Mouse (Mus musculus): ENCODE results near the gene Olfr1391. TPM values are rescaled to one million over a fixed set of nuclear protein-coding genes. Genes with fewer than 3 reads are reported as not detected.
"Not testable (repeated sequence)": the region's sequence is repeated elsewhere in the genome, so short reads cannot be mapped to it uniquely, and the experiment has no call there.

The Olfr1391 gene
- polyA plus RNA-seq (2015; fragmentation: Nextera tagmentation; extraction: Ambion mirVana) = not detected in 2 replicates

- no peak for ATAC-seq
- Histone ChIP-seq H3K9ac (ENCODE audit: low read depth, low read length) (no peak within 1 kb of the TSS), H3K27ac (ENCODE audit: low read length) (no peak within 1 kb of the TSS), H3K4me3 (ENCODE audit: low read length) (no peak within 1 kb of the TSS), H3K9me3 (ENCODE audit: control insufficient read depth, low read length) (no peaks in the 10 kb centered on the region), H3K4me2 (ENCODE audit: low read depth, low read length) (no peak within 1 kb of the TSS), H3K27me3 (replicated peaks; ENCODE audit: control insufficient read depth, insufficient read depth, low read length) (no peaks in the 10 kb centered on the region), H3K4me1 (ENCODE audit: control insufficient read depth, insufficient read depth, low read length) (no peaks in the 10 kb centered on the region), H3K36me3 (ENCODE audit: control insufficient read depth, insufficient read depth, low read length) (no peaks in the 10 kb centered on the region)
- WGBS = 69% methylated on average over 2 of the region's 2 CpGs
Observed at GRCm38 (mm10) chr11:49322442-49322841, at the start of gene Olfr1391. Gene Olfr1391, plus strand, starts transcription at chr11:49322742.

- no peaks in the 10 kb centered on the region for H3K27me3 ChIP-seq (replicated peaks; ENCODE audit: control insufficient read depth, insufficient read depth, low read length)
- 63% methylated on average over 11 of the region's 11 CpGs for WGBS
- no peak overlapping the region for H3K4me2 ChIP-seq (ENCODE audit: low read depth, low read length)
- H3K9me3 ChIP-seq (ENCODE audit: control insufficient read depth, low read length) = no peaks in the 10 kb centered on the region
- no peak overlapping the region for H3K9ac ChIP-seq (ENCODE audit: low read depth, low read length)
- no peak overlapping the region for H3K27ac ChIP-seq (ENCODE audit: low read length)
- no peaks in the 10 kb centered on the region for H3K36me3 ChIP-seq (ENCODE audit: control insufficient read depth, insufficient read depth, low read length)
- H3K4me3 ChIP-seq (ENCODE audit: low read length) = no peak overlapping the region
- ATAC-seq = no peak
- no peaks in the 10 kb centered on the region for H3K4me1 ChIP-seq (ENCODE audit: control insufficient read depth, insufficient read depth, low read length)
Observed at GRCm38 (mm10) chr11:49273834-49274519, 48.6 kb upstream of the Olfr1391 start.

- no peaks in the 10 kb centered on the region for H3K27me3 ChIP-seq (replicated peaks; ENCODE audit: control insufficient read depth, insufficient read depth, low read length)
- no peak within 1 kb of the TSS for H3K4me2 ChIP-seq (ENCODE audit: low read depth, low read length)
- H3K9ac ChIP-seq (ENCODE audit: low read depth, low read length) = no peak within 1 kb of the TSS
- no peak for ATAC-seq
- H3K9me3 ChIP-seq (ENCODE audit: control insufficient read depth, low read length) = no peaks in the 10 kb centered on the region
- H3K4me3 ChIP-seq (ENCODE audit: low read length) = no peak within 1 kb of the TSS
- H3K27ac ChIP-seq (ENCODE audit: low read length) = no peak within 1 kb of the TSS
- H3K36me3 ChIP-seq (ENCODE audit: control insufficient read depth, insufficient read depth, low read length) = no peaks in the 10 kb centered on the region
- 71% methylated on average over 3 of the region's 3 CpGs for WGBS
- no peaks in the 10 kb centered on the region for H3K4me1 ChIP-seq (ENCODE audit: control insufficient read depth, insufficient read depth, low read length)
Observed at GRCm38 (mm10) chr11:49278222-49278621, 44.3 kb upstream of the Olfr1391 start, which contains the start of gene Olfr1393. Gene Olfr1393, plus strand, starts transcription at chr11:49278304.

GRCm38 (mm10) chr11:49284982-49285381 lies 37.6 kb upstream of the Olfr1391 start, which contains the start of gene Olfr1392:
Gene Olfr1392, plus strand, starts transcription at chr11:49285282.
- not testable (repeated sequence) for H3K27me3 ChIP-seq (replicated peaks; ENCODE audit: control insufficient read depth, insufficient read depth, low read length); H3K36me3 ChIP-seq (ENCODE audit: control insufficient read depth, insufficient read depth, low read length); H3K4me3 ChIP-seq (ENCODE audit: low read length); H3K27ac ChIP-seq (ENCODE audit: low read length); H3K9me3 ChIP-seq (ENCODE audit: control insufficient read depth, low read length); H3K4me2 ChIP-seq (ENCODE audit: low read depth, low read length); ATAC-seq; H3K4me1 ChIP-seq (ENCODE audit: control insufficient read depth, insufficient read depth, low read length); H3K9ac ChIP-seq (ENCODE audit: low read depth, low read length)
- 57% methylated on average over 1 of the region's 1 CpGs for WGBS

- Histone ChIP-seq H3K4me1 (ENCODE audit: control insufficient read depth, insufficient read depth, low read length) (no peaks in the 10 kb centered on the region), H3K27me3 (replicated peaks; ENCODE audit: control insufficient read depth, insufficient read depth, low read length) (no peaks in the 10 kb centered on the region), H3K9ac (ENCODE audit: low read depth, low read length) (no peak overlapping the region), H3K27ac (ENCODE audit: low read length) (no peak overlapping the region), H3K4me2 (ENCODE audit: low read depth, low read length) (no peak overlapping the region), H3K9me3 (ENCODE audit: control insufficient read depth, low read length) (no peaks in the 10 kb centered on the region), H3K36me3 (ENCODE audit: control insufficient read depth, insufficient read depth, low read length) (no peaks in the 10 kb centered on the region), H3K4me3 (ENCODE audit: low read length) (no peak overlapping the region)
- ATAC-seq = no peak
- 66% methylated on average over 2 of the region's 2 CpGs for WGBS
Observed at GRCm38 (mm10) chr11:49287251-49287650, 35.3 kb upstream of the Olfr1391 start.

GRCm38 (mm10) chr11:49292777-49293176 lies 29.8 kb upstream of the Olfr1391 start:
- Histone ChIP-seq H3K9me3 (ENCODE audit: control insufficient read depth, low read length) (no peaks in the 10 kb centered on the region), H3K4me1 (ENCODE audit: control insufficient read depth, insufficient read depth, low read length) (no peaks in the 10 kb centered on the region), H3K36me3 (ENCODE audit: control insufficient read depth, insufficient read depth, low read length) (no peaks in the 10 kb centered on the region), H3K27ac (ENCODE audit: low read length) (no peak overlapping the region), H3K4me3 (ENCODE audit: low read length) (no peak overlapping the region), H3K27me3 (replicated peaks; ENCODE audit: control insufficient read depth, insufficient read depth, low read length) (no peaks in the 10 kb centered on the region), H3K4me2 (ENCODE audit: low read depth, low read length) (no peak overlapping the region), H3K9ac (ENCODE audit: low read depth, low read length) (no peak overlapping the region)
- ATAC-seq = no peak
- 67% methylated on average over 3 of the region's 3 CpGs for WGBS

- Histone ChIP-seq H3K4me1 (ENCODE audit: control insufficient read depth, insufficient read depth, low read length) (no peaks in the 10 kb centered on the region), H3K9me3 (ENCODE audit: control insufficient read depth, low read length) (no peaks in the 10 kb centered on the region), H3K27ac (ENCODE audit: low read length) (no peak within 1 kb of the TSS), H3K36me3 (ENCODE audit: control insufficient read depth, insufficient read depth, low read length) (no peaks in the 10 kb centered on the region), H3K4me3 (ENCODE audit: low read length) (no peak within 1 kb of the TSS), H3K4me2 (ENCODE audit: low read depth, low read length) (no peak within 1 kb of the TSS), H3K9ac (ENCODE audit: low read depth, low read length) (no peak within 1 kb of the TSS), H3K27me3 (replicated peaks; ENCODE audit: control insufficient read depth, insufficient read depth, low read length) (no peaks in the 10 kb centered on the region)
- no peak for ATAC-seq
Observed at GRCm38 (mm10) chr11:49304441-49304840, 18.1 kb upstream of the Olfr1391 start, which contains the start of gene Olfr10. Gene Olfr10, plus strand, starts transcription at chr11:49304741.

- not testable (repeated sequence) for H3K4me1 ChIP-seq (ENCODE audit: control insufficient read depth, insufficient read depth, low read length); H3K9me3 ChIP-seq (ENCODE audit: control insufficient read depth, low read length); H3K36me3 ChIP-seq (ENCODE audit: control insufficient read depth, insufficient read depth, low read length); H3K27me3 ChIP-seq (replicated peaks; ENCODE audit: control insufficient read depth, insufficient read depth, low read length); ATAC-seq; H3K27ac ChIP-seq (ENCODE audit: low read length); H3K9ac ChIP-seq (ENCODE audit: low read depth, low read length); H3K4me2 ChIP-seq (ENCODE audit: low read depth, low read length); H3K4me3 ChIP-seq (ENCODE audit: low read length)
- 71% methylated on average over 5 of the region's 5 CpGs for WGBS
Observed at GRCm38 (mm10) chr11:49308547-49308946, 14.0 kb upstream of the Olfr1391 start.

- no peak overlapping the region for H3K4me2 ChIP-seq (ENCODE audit: low read depth, low read length)
- H3K36me3 ChIP-seq (ENCODE audit: control insufficient read depth, insufficient read depth, low read length) = no peaks in the 10 kb centered on the region
- no peaks in the 10 kb centered on the region for H3K4me1 ChIP-seq (ENCODE audit: control insufficient read depth, insufficient read depth, low read length)
- WGBS = 85% methylated on average over 3 of the region's 3 CpGs
- no peak for ATAC-seq
- no peaks in the 10 kb centered on the region for H3K27me3 ChIP-seq (replicated peaks; ENCODE audit: control insufficient read depth, insufficient read depth, low read length)
- H3K4me3 ChIP-seq (ENCODE audit: low read length) = no peak overlapping the region
- H3K27ac ChIP-seq (ENCODE audit: low read length) = no peak overlapping the region
- no peaks in the 10 kb centered on the region for H3K9me3 ChIP-seq (ENCODE audit: control insufficient read depth, low read length)
- H3K9ac ChIP-seq (ENCODE audit: low read depth, low read length) = no peak overlapping the region
Observed at GRCm38 (mm10) chr11:49326726-49327125, 4.2 kb downstream of the Olfr1391 start.

- H3K4me1 ChIP-seq (ENCODE audit: control insufficient read depth, insufficient read depth, low read length) = no peaks in the 10 kb centered on the region
- H3K27me3 ChIP-seq (replicated peaks; ENCODE audit: control insufficient read depth, insufficient read depth, low read length) = no peaks in the 10 kb centered on the region
- H3K9ac ChIP-seq (ENCODE audit: low read depth, low read length) = no peak overlapping the region
- H3K4me2 ChIP-seq (ENCODE audit: low read depth, low read length) = no peak overlapping the region
- no peaks in the 10 kb centered on the region for H3K36me3 ChIP-seq (ENCODE audit: control insufficient read depth, insufficient read depth, low read length)
- ATAC-seq = no peak
- 65% methylated on average over 1 of the region's 1 CpGs for WGBS
- H3K27ac ChIP-seq (ENCODE audit: low read length) = no peak overlapping the region
- H3K4me3 ChIP-seq (ENCODE audit: low read length) = no peak overlapping the region
- no peaks in the 10 kb centered on the region for H3K9me3 ChIP-seq (ENCODE audit: control insufficient read depth, low read length)
Observed at GRCm38 (mm10) chr11:49329686-49330085, 7.1 kb downstream of the Olfr1391 start.
